Mouse (Mus musculus) left cerebral cortex, adult 8-10 months (tissue): ENCODE measurements around the gene Cxcl10. TPM values are rescaled to one million over a fixed set of nuclear protein-coding genes. Genes with fewer than 3 reads are reported as not detected.

Experiments
- DNase-seq, 2 experiments: peaks; one replicate each; pipeline ENCODE4 v3.0.0; 2022; ENCODE audit warnings: low spot score in 2 of 2
- total RNA-seq, 4 experiments: library from RNA; stranded (reverse); gene quantifications; 2 replicates each; pipeline ENCODE4 v1.2.4; 2022

The Cxcl10 gene
- total RNA-seq = 1 to 10 TPM in 2 of 4 experiments, not detected in 2; 1.8 to 2.7 TPM

DNA sequence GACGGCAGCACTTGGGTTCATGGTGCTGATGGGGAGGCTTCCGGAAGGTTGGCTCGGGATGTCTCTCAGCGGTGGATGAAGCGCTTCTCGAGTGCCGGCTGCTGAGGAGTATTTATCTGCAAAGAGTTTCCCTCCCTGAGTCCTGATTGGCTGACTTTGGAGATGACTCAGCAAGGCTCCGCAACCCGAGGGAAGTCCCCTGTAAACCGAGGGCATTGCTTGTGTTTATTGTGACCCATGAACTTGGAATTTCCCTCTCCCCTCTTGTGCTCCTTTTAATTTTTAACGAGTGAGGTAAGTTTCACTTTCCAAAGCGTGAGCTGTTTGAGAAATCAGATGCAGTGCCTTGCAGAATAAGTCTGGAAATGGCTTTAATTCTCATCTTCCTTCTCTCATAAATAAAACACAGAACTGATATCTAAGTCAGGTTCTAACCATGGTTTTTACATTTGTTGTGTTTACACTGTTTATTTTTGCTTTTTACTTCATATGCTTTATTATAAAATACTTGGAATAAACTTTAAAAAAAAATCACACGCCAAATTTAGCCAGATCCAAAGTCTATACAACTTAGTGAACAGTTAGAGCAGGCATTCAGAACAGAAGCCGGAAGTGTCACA, at the start of gene Cxcl10:
Gene Cxcl10 (minus strand): TSS at position 96 of the 620 bp plus-strand sequence.
- no peak for DNase-seq

DNA sequence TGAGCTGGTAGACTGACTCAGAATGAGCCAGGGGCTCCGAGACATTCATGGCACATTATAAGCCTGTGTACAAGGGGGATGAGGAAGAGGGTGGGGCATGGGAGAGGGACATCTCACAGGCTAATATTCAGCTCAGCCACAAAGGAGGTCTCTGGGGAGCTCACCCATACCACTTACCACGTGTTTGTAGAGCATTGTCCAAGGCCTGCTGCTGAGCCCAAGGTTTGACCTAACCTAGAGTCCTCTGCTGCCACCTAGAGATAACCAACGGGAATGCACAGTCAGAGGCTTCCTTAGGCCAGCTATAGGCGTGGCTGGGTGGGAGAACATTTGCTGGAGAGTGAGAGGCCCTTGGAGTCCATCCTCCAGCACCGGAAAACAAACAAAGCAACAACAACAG, 49.5 kb upstream of the Cxcl10 start:
- no peak for DNase-seq

DNA sequence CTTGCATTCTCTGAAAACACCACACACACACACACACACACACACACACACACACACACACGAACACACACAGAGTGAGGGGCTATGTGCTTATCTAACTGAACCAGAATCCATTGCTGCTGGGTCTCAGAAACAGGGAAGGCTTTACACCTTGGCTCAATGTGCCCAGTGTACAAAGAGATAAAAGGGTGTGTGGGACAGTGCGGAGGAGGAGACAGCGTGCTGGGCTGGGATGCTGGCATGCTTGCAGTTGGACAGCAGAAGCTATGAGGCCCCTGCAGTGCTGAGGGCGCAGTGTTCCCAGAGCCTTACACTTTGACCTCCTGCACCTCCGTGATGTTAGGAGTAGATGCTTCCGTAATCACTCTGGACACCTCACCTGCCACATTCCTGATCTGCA, 47.8 kb upstream of the Cxcl10 start:
- no peak for DNase-seq

DNA sequence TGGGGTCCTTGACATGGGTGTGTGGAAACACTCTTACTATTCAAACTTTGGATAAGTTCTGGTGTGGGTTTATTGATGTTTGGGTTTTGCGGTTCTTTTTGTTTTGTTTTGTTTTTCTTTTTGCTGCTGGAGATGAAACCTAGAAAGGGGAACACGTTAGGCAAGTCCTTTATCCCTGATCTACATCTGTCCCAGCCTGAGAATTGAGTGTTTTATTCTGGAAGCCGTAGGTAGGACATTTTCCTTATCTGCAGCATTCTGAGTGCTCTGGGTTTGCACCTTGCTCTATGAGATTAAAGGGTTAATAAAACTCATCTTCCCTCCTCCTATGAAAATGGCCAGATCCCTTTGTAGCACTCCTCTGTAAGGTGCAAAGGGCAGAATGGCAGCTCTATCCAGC, 47.1 kb upstream of the Cxcl10 start:
- no peak for DNase-seq

DNA sequence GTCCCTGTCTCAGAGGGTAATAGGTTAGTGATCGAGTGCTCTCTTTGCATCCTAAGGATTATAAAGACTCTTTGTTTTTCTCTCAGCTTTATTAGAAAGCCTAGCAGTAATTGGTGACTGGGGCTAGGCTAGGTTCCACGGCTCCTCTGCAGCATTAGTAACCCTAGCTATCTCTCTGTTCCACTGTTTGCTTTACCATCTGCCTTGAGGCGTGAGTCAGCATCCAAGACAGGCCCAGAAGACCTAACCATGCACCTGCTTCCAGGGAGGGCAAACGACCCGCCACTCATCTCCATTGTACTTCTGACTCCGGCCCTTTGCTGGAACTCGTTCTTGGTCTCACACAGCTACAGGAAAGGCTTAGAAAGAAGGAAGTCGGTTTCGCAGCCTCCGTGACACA, 45.2 kb upstream of the Cxcl10 start:
- no peak for DNase-seq

DNA sequence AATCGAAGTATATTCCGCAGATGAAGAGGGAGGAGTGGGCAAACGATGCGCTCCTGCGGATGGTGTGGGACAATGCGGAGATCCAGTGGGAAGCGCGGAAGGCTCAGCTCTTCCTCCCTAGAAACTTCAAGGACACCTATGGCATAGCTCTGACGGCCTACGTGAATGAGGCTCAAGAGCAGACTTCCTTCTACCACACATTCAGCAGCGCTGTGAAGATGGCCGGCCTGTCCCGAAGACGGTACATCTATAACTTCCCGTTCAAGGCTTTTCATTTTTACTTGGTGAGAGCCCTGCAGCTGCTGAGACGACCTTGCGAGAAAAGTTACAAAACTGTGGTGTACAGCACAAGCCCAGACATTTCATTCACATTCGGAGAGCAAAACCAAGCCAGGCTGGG, 43.9 kb upstream of the Cxcl10 start:
- no peak for DNase-seq

DNA sequence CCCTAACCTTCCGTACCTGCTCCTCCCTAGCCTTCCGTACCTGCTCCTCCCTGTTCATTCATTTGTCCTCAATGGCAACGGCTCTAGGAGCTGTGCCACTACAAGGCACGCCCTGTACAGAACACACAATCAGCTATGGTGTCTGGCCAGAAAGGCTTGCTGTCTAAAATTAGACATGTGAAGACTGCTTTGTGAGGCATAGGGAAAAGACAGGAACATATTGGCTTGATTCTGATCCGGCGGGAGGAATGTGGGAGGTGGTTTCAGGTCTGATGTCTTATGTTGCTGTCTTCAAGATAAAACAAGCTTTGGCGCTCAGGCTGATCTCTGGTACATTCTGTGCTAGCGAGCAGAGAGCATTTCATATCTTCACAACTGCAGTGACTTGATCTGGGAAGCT, 41.9 kb upstream of the Cxcl10 start:
- DNase-seq = no peak

DNA sequence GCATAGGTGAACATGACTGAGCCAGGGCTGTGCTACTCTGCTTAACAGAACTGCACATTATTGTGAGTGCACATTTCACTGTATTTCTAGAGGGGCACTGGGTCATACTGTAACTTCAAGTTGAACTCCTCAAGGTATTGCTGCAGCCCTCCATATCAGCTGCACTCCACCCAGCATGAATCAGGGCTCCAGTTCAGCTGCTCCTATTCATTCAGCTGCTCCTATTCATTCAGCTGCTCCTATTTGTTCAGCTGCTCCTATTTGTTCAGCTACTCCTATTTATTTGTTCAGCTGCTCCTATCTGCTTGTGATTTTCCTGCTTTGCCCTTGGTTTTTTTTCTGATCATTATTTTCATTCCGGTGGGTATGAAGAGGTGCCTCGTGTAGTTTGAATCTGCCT, 41.3 kb upstream of the Cxcl10 start:
- no peak for DNase-seq

DNA sequence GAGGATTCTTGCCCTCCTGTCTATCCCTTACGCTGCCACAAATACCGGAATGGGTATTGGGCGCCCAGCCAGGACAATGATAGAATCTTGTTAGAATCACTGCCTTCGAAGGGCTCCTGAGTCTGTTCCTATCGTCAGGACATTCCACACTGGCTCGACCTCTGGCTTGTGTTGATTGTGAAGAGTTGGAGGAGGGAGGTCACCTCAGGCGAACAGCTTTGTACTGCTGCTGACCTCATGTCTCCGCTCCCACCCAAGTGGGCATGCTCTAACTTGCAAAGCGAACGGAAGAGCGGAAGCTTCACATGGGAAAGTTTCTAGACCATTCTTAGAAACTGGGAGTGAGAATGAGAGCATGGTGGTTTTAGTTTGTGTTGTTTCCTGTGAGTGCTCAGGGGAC, 38.7 kb upstream of the Cxcl10 start:
- DNase-seq = no peak

DNA sequence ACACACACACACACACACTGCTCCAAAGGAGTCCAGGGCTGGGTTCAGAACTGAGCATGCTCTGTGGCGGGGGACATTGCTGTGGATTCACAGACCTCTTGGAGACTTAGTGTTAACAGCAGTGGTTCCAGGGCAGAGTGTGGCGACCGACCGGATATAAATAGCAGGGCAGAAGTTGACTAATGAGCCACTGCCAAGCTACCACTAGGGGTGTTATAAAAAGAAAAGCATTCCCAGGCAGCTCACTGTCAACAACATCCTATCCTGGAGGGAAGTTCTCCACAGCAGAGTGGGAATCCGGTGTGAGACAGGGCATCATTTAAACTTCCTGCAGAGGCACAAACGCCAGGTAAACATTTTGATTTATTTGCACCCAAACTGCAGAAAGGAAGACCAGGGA, 38.0 kb upstream of the Cxcl10 start:
- no peak for DNase-seq

DNA sequence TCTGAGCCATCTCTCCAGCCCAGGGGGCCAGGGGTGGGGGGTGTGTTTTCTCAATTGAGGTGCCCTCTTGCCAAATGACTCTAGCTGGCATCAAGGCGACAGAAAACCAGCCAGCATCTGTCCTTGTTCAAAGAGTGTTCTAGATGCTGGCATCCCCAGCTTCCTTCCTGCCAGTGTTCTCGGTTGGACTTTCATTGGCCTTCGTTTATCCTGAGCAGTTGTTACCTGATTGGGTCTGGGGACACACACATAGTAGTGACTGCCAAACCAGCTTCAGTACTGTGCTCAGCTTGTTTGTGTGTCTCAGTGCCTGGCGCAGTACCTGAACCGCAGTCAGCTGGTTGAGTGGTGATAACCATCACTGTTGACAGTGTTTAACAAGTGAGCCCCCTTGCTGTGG, 37.4 kb upstream of the Cxcl10 start:
- no peak for DNase-seq

DNA sequence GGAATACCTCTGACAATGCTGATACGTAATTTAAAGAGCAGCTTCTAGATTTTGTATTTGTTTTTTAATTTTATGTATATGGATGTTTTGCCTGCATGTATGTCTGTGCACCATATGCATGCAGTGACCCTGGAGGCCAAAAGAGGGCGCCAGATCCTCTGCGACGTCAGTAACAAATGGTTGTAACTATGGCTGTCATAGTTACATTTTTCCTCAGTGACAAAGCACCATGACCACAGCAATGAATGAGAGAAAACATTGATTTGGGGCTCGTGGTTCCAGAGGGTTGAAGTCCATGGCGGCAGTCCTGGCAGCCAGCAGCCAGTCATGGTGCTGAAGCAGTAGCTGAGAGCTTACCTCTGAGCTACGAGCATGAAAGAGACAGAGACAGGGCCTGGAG, 36.2 kb upstream of the Cxcl10 start:
- DNase-seq = no peak

DNA sequence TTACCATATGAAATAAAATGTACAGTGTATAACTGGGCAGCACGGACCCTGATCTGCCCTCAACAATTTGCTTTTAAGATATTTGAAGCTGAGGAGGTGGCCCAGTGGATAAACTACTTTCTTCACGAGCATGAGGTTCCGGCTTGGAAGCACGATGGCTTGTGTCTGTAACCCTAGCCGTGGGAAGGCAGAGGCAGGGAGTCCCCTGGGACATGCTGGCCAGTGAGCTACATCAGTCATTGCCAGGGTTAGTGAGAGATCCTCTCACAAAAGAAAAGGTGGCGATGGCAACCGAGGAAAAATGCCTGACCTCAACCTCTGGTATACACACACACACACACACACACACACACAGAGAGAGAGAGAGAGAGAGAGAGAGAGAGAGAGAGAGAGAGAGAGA, 35.1 kb upstream of the Cxcl10 start:
- no peak for DNase-seq

DNA sequence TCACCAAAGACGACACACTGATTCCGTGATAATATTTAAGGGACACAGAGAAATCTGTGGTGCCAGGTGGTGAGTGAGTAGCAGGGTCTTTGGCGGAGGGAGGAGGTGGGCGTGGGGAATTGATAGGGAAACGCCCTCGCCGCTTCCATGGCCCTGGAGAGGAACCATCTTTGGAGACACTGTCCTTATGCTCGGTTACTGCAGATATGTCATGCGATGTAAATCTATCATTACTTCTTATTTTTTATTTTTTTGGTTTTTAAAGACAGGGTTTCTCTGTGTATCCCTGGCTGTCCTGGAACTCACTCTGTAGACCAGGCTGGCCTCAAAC, 33.6 kb upstream of the Cxcl10 start:
- no peak for DNase-seq

DNA sequence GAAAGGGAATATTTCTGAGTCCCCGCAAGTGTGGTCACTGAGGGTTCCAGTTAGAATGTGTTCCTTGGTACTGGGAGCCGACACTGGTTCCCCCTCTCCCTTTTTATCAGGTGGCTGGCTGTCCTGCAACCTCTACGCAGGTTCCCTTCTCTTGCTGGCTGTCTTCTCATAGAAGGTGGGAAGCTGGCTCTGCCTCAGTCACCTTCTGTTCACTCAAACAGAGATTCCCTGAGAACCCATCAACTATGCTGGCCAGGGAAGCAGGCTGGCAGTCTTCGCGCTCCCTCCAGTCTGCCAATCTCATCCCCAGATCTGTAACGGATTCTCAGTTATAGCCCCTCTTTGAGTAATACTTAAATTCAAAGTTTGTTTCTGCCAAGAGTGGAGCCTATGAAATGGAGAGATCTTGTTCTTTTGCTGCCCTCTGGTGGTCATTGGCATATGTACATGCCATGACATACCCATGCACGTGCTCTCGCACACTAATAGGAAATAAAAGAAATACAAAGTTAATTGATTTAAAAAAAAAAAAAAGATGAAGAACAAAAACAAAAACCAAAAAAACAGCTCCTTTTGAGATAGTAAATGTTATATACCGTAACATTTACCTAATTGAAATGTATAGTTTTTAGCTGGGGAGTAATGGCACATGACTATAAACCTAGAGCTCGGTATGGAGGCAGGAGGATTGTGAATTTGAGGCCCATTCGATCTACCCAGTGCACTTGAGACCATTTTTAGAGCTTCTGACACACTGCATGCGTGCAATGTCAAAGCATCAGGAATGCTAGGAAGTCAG, 33.1 kb upstream of the Cxcl10 start:
- DNase-seq = peak; percentile 28 to 40

DNA sequence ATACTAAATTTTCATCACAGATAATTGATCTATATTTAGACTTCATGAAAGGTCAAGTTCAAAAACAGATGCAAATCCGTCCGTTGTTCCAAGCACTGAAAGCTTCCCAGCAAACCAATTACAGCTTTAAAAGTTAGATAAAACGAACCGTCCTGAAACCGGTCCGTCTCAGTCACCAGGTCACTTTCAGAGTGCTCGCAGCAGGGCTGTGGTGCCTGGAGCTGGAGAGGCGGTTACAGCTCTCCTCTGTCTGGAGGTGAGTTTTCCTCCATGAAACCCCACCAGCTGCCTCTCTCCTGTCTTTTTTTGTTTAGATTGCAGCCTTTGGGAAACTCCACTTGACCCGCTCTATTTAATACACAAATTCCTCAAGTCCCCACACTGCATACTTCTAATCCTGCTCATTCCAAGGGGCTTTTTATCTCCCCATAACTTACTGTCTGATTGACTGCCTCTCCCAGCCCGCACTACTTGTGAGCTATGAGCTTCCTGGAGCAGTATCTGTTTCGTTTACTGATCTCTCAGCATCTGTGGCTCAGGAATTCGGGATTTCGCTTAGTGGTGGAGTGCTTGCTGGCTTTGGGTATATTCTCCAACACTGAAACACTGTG, 28.2 kb upstream of the Cxcl10 start:
- DNase-seq = no peak

DNA sequence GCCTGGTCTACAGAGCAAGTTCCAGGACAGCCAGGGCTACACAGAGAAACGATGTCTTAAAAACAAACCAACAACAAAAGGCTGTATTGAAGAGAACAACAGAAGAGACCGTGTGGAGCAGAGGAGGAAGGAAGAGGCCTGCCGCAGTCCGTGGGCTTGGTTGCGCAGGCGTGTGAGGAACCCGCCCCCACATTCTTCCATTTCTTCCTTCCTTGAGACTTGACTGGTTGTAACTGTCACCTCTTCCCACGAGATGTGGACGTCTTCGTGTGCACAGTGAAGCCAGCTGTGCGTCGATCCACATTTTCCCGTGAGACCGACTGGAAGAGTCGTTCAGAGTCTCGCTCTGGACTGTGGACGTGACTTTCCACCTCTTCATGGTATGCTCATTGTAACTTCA, 26.7 kb upstream of the Cxcl10 start:
- DNase-seq = no peak

DNA sequence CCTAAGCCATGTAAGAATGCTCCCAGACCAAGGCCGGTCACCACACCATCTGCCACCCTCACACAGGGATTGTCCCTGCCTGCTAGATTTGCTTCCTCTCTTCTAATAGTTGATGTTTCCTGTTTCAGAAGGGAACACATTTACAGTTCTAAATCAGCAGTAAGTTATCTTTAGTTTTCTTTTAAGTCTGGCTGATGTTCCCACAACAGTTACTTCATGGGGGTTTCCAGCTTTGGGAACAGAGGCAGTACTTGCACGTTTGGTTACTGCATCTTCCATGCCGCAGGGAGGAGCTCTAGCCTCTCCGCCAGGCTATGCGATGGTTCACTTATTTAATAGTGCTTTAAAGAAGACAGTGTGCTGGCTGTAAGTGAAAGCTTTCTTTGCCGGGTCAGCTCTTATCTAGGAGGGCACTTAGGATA, 26.0 kb upstream of the Cxcl10 start:
- no peak for DNase-seq

DNA sequence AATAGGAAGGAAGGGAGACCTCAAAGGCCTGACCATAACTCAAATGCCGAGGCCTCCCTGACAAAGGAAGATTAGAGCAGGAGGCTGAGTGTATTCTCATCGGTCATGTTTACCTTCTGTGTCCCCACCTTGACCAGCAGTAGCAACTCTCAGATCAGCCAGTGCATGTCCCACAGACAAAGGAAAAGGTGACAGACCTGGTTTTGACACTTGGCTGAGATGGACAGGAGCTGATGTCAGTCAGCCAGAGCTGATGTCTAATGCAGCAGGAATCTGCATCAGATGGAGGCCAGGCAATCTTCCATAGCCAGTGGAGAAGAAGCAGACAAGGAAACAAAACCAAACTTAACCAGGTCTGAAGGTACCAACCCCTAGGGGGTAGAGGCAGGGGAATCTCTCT, 23.9 kb upstream of the Cxcl10 start:
- DNase-seq = no peak

DNA sequence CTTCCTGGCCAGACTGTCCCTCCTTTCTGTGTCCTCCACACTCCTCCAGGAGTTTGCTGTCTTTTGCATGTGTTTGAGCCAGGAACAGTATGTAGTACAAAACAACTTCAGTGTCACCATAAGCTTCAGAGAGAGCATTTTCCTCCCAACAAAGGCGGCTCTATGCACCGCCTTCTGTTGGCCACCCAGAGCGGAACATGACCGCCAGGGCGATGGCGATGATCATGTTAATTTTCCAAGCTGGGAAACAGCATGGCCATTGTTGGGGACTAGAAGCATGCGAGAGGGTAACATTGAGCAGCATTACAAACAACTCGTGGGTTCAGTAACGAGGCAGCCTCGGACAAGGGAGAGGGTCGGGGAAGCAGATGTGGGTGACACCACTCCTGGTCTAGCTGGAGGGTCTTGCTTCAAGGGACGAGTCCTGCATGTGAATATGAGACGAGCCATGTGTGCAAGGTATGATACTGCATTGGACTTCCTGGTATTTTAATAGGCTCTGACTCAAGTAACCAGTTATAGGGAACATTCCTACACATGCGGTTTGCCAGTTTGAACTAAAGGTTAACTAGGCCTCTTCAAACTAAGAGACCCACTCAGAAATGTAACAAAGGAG, 22.8 kb upstream of the Cxcl10 start:
- no peak for DNase-seq

DNA sequence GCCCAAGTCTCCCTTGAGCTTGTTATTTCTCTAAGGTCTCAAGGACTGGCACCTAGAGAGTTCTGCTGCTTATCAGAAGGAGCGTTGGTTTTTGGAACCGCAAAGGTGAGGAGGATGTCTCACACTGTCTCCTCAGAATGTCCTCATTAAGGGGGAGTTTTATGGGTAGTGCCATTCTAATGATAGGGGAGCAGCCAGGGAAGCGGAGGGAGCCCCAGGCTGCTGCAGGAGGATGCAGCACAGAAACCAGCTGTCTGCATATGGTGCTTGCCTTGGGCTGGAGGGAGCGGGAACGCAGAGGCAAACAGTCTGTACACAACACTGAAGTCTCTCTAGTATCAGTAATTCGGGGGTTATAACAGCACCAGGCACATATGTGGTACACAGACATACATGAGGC, 22.2 kb upstream of the Cxcl10 start:
- no peak for DNase-seq

DNA sequence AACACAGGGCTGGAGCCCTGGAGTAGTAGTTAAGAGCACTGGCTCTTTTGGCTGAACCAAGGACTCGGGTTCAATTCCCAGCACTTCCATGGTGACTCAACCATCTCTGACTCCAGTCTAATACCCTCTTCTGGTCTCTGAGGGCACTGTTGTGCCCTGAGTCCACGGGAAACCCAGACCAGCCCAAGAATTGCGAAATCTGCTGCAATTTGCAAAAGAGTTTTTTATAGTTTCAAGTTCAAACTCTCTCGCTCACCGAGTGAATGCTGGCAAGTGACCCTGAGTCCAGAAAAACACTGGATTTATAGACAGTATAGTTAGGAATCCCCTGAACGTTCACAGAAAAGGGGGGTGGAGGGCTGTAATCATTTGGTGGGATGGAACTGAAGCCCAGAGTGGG, 21.7 kb upstream of the Cxcl10 start:
- DNase-seq = no peak
